ENCODE assay signal across 8 mouse cellular contexts in genomic region chr2:62046421-62046845, GRCm38 (mm10). TPM values are rescaled to one million over a fixed set of nuclear protein-coding genes. Genes with fewer than 3 reads are reported as not detected.
DNase-seq lines count a peak whose midpoint lies in the region; ATAC-seq lines count a peak whose summit lies in the region.

TSS of gene Slc4a10 (plus strand) at chr2:62046462.

- no peaks in the 10 kb centered on the region for H3K9me3 ChIP-seq in heart, embryonic 10.5 days
- no peaks in the 10 kb centered on the region for H3K9me3 ChIP-seq in hindbrain, embryonic 11.5 days (ENCODE audit: control insufficient read depth, low read length)
- no peaks in the 10 kb centered on the region for H3K9me3 ChIP-seq in neural tube, embryonic 12.5 days

- 9% methylated on average over 10 of the region's 10 CpGs for WGBS in heart, embryonic 10.5 days
- 19% methylated on average over 10 of the region's 10 CpGs for WGBS in hindbrain, embryonic 11.5 days
- WGBS in neural tube, embryonic 12.5 days = 26% methylated on average over 10 of the region's 10 CpGs

- H3K36me3 ChIP-seq in heart, embryonic 10.5 days = no peaks in the 10 kb centered on the region
- no peaks in the 10 kb centered on the region for H3K36me3 ChIP-seq in hindbrain, embryonic 11.5 days (ENCODE audit: control insufficient read depth, insufficient read depth, low read length)
- no peaks in the 10 kb centered on the region for H3K36me3 ChIP-seq in neural tube, embryonic 12.5 days

- DNase-seq in heart, embryonic 10.5 days (ENCODE audit: low spot score) = no peak
- DNase-seq in heart, postnatal 36 days = no peak
- DNase-seq in cerebellum, postnatal 25 days = peak; percentile 83 to 88
- peak; percentile 38 for DNase-seq in hindbrain, embryonic 11.5 days (ENCODE audit: low spot score)
- DNase-seq in left cerebral cortex, postnatal 10 days (ENCODE audit: extremely low spot score in 1 of 2, low spot score in 2 of 2) = peak; percentile 58 to 64
- no peak for DNase-seq in yolk sac, embryonic 10.5 days (ENCODE audit: low spot score)
- no peak for DNase-seq in natural killer cell, adult 2 months (ENCODE audit: low spot score in 2 of 2)

- H3K4me2 ChIP-seq in hindbrain, embryonic 11.5 days (replicated peaks; ENCODE audit: low read depth, low read length) = peak within 1 kb of the TSS; percentile 56
- H3K4me2 ChIP-seq in neural tube, embryonic 12.5 days (replicated peaks) = peak within 1 kb of the TSS; percentile 67

- intact Hi-C loops in heart, postnatal 36 days (cut with DNase I) = no loop called here
- intact Hi-C loops in left cerebral cortex, postnatal 10 days (cut with DNase I) = no loop called here

- H3K4me1 ChIP-seq in heart, embryonic 10.5 days = peaks cover 9% of the 10 kb centered on the region
- 0 out of 2 replicates have a peak, but pooled peaks cover 2% of the 10 kb centered on the region for H3K4me1 ChIP-seq in hindbrain, embryonic 11.5 days (replicated peaks; ENCODE audit: control insufficient read depth, insufficient read depth, low read length)
- H3K4me1 ChIP-seq in neural tube, embryonic 12.5 days = no peaks in the 10 kb centered on the region

- H3K4me3 ChIP-seq in heart, embryonic 10.5 days = peak within 1 kb of the TSS; percentile 66
- H3K4me3 ChIP-seq in hindbrain, embryonic 11.5 days (ENCODE audit: low read depth, low read length) = peak within 1 kb of the TSS; percentile 45
- peak within 1 kb of the TSS; percentile 48 for H3K4me3 ChIP-seq in neural tube, embryonic 12.5 days

- peak within 1 kb of the TSS; percentile 31 for H3K9ac ChIP-seq in hindbrain, embryonic 11.5 days (ENCODE audit: low read depth, low read length)
- peak within 1 kb of the TSS; percentile 65 for H3K9ac ChIP-seq in neural tube, embryonic 12.5 days

- 0 out of 2 replicates have a peak, but pooled peaks cover 7% of the 10 kb centered on the region for H3K27me3 ChIP-seq in heart, embryonic 10.5 days (ENCODE audit: insufficient read depth, poor library complexity, severe bottlenecking)
- no peaks in the 10 kb centered on the region for H3K27me3 ChIP-seq in hindbrain, embryonic 11.5 days (ENCODE audit: control insufficient read depth, insufficient read depth, low read length)
- no peaks in the 10 kb centered on the region for H3K27me3 ChIP-seq in neural tube, embryonic 12.5 days (replicated peaks)

- peak within 1 kb of the TSS; percentile 75; the same call in 1 of the 2 replicates for H3K27ac ChIP-seq in heart, embryonic 10.5 days
- peak within 1 kb of the TSS; percentile 12; the same call in 1 of the 2 replicates for H3K27ac ChIP-seq in hindbrain, embryonic 11.5 days (ENCODE audit: low read depth, low read length)
- peak within 1 kb of the TSS; percentile 46; the same call in 1 of the 2 replicates for H3K27ac ChIP-seq in neural tube, embryonic 12.5 days

- peak; percentile 60 for ATAC-seq in hindbrain, embryonic 11.5 days (ENCODE audit: low FRiP score)
- ATAC-seq in neural tube, embryonic 12.5 days (ENCODE audit: low FRiP score, low read depth) = peak; percentile 75

RNA-seq across cellular contexts. Expression of gene Slc4a10, which starts in this region (rescaled TPM):
- 0.10 and 0.55 TPM in 2 replicates for polyA plus RNA-seq in heart, embryonic 10.5 days (2016; fragmentation: Nextera tagmentation; extraction: Ambion mirVana)
- total RNA-seq in heart, postnatal 36 days (2021) = not detected
- polyA plus RNA-seq in hindbrain, embryonic 11.5 days (2014; fragmentation: Nextera tagmentation; extraction: Ambion mirVana) = 2.3 and 2.7 TPM in 2 replicates
- total RNA-seq in left cerebral cortex, postnatal 10 days (2021) = 100 to 1,000 TPM; 142 to 153 TPM
- 1.3 and 1.4 TPM in 2 replicates for polyA plus RNA-seq in neural tube, embryonic 12.5 days (2016; fragmentation: Nextera tagmentation; extraction: Ambion mirVana)

Comparison
In these comparisons a context has a peak if more than half of its experiments do, and no peak if none do; other contexts are left out.
1. RNA of gene Slc4a10 (total RNA-seq): 142 to 153 TPM in left cerebral cortex, postnatal 10 days; not detected in heart, postnatal 36 days; every median in the first group is over 100 times any median in the second.
2. DNase-seq: peak in cerebellum, postnatal 25 days (2 of 2), hindbrain, embryonic 11.5 days (single experiment) and left cerebral cortex, postnatal 10 days (2 of 2); none in heart, embryonic 10.5 days (single experiment), heart, postnatal 36 days (0 of 2), yolk sac, embryonic 10.5 days (single experiment) and natural killer cell, adult 2 months (0 of 2).
3. H3K27ac ChIP-seq: peak in every context shown above with its lines; median percentile 75 in heart, embryonic 10.5 days; 46 in neural tube, embryonic 12.5 days; 12 in hindbrain, embryonic 11.5 days.
4. Peak in every context shown above with its lines, with median percentiles within 50 percentile points of each other: H3K4me3 ChIP-seq.